ENCODE assay signal across 29 mouse cellular contexts in the genomic region with DNA sequence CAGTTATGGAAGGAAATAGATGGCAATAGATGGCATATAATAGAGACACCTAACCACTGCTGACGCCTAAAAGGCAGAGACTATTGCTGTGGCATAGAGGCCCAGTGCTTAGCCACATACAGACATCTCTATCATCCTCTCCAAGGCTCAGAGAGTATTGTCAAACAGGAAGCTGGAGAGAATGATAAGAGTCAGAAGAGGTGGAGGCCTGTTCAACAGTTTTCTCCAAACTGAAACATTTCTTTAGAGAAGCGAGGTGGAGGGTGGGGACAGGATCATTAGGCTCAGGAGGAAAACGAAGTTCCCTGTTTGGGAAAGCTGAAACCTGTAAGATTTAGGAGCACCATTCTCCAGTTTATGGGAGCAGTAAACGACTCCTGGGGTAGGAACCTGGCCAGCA. TPM values are rescaled to one million over a fixed set of nuclear protein-coding genes. Genes with fewer than 3 reads are reported as not detected.
DNase-seq lines count a peak whose midpoint lies in the region; ATAC-seq and TF ChIP-seq lines count a peak whose summit lies in the region.
"Had no signal": no experiment of that assay in that cellular context is flagged by ENCODE, and none has a peak within 500 bp of the region (broad histone marks: within the 10 kb centered on the region; RNA-seq: fewer than 3 reads in every experiment).

No protein-coding gene starts in this region.

- no peaks in the 10 kb centered on the region for H3K27me3 ChIP-seq in MEL (ENCODE audit: control insufficient read depth in 1 of 2, insufficient read depth in 2 of 2, low read length in 2 of 2)
- no peaks in the 10 kb centered on the region for H3K27me3 ChIP-seq in liver, embryonic 15.5 days
- H3K27me3 ChIP-seq in forebrain, embryonic 15.5 days: no peaks in the 10 kb centered on the region
- H3K27me3 ChIP-seq: limb, embryonic 13.5 days; midbrain, embryonic 12.5 days; neural tube, embryonic 13.5 days; Patski had no signal

- H3K36me3 ChIP-seq in MEL (ENCODE audit: control insufficient read depth in 1 of 2, insufficient read depth in 2 of 2, low read length in 2 of 2): peaks cover 0 to 31% of the 10 kb centered on the region in 2 experiments; a peak in 2 of 4 replicates
- peaks cover 2% of the 10 kb centered on the region; the same call in 1 of the 2 replicates for H3K36me3 ChIP-seq in liver, embryonic 15.5 days (replicated peaks)
- H3K36me3 ChIP-seq in forebrain, embryonic 15.5 days: peaks cover 14% of the 10 kb centered on the region; the same call in 1 of the 2 replicates

- DNase-seq in 416B (ENCODE audit: low read depth) (peak; percentile 66), MEL (ENCODE audit: low read depth, low spot score) (peak; percentile 89)
- no peak for DNase-seq in natural killer cell, adult 2 months (ENCODE audit: low spot score in 2 of 2)
- no peak for DNase-seq in spleen, postnatal 14 days (ENCODE audit: low spot score in 2 of 2)
- DNase-seq in urinary bladder, postnatal 10 days (ENCODE audit: low spot score): no peak
- DNase-seq: adrenal gland, postnatal 10 days; B cell, adult 2 months; cerebellum, adult 18-20 months; gastrocnemius, postnatal 25 days; heart, postnatal 4 days; kidney, adult 11 months; kidney, postnatal 14 days; lung, adult 2 months; lung, postnatal 10 days; right cerebral cortex, postnatal 4 days; thymus, postnatal 4 days had no signal

- peak overlapping the region; percentile 30 for H3K9ac ChIP-seq in MEL (ENCODE audit: control insufficient read depth, low read depth, low read length, poor library complexity, severe bottlenecking)
- H3K9ac ChIP-seq in liver, embryonic 15.5 days: no peak overlapping the region
- no peak overlapping the region for H3K9ac ChIP-seq in forebrain, embryonic 15.5 days (replicated peaks)
- H3K9ac ChIP-seq: hindbrain, embryonic 14.5 days; limb, embryonic 13.5 days; midbrain, embryonic 12.5 days; neural tube, embryonic 13.5 days had no signal

- H3K4me2 ChIP-seq in liver, embryonic 15.5 days: peak overlapping the region; percentile 37
- H3K4me2 ChIP-seq in forebrain, embryonic 15.5 days (replicated peaks): no peak overlapping the region
- H3K4me2 ChIP-seq: hindbrain, embryonic 14.5 days; limb, embryonic 13.5 days; midbrain, embryonic 12.5 days; neural tube, embryonic 13.5 days had no signal

- no peaks in the 10 kb centered on the region for H3K79me2 ChIP-seq in MEL (ENCODE audit: control insufficient read depth, insufficient read depth, low read length, poor library complexity)

- TF ChIP-seq RAD21 in MEL (IDR thresholded peaks at IDR 0.05; ENCODE audit: low read depth, low read length): no peak

- no peaks in the 10 kb centered on the region for H3K9me3 ChIP-seq in MEL (replicated peaks; ENCODE audit: insufficient read depth, low read length)
- H3K9me3 ChIP-seq in liver, embryonic 15.5 days (replicated peaks): no peaks in the 10 kb centered on the region
- H3K9me3 ChIP-seq in forebrain, embryonic 15.5 days: no peaks in the 10 kb centered on the region
- H3K9me3 ChIP-seq: forebrain, embryonic 10.5 days; heart, embryonic 10.5 days; limb, embryonic 13.5 days; midbrain, embryonic 12.5 days; neural tube, embryonic 13.5 days had no signal

- H3K27ac ChIP-seq in MEL (ENCODE audit: control insufficient read depth, low read depth, low read length): peak overlapping the region; percentile 83
- peak overlapping the region; percentile 48 for H3K27ac ChIP-seq in liver, embryonic 15.5 days (replicated peaks)
- no peak overlapping the region for H3K27ac ChIP-seq in forebrain, embryonic 15.5 days (replicated peaks)
- H3K27ac ChIP-seq: forebrain, embryonic 10.5 days; heart, embryonic 10.5 days; hindbrain, embryonic 14.5 days; limb, embryonic 13.5 days; macrophage; midbrain, embryonic 12.5 days; neural tube, embryonic 13.5 days had no signal

- TF ChIP-seq POLR2A in MEL (IDR thresholded peaks at IDR 0.05; ENCODE audit: control insufficient read depth in 1 of 2, insufficient read depth in 1 of 2, low read depth in 1 of 2, low read length in 2 of 2, poor library complexity in 1 of 2): peak in 1 of 2 experiments; percentile 57; a peak in 2 of 4 replicates

- peak overlapping the region; percentile 12; a peak in 2 of 4 replicates for H3K4me3 ChIP-seq in MEL (ENCODE audit: control insufficient read depth in 1 of 2, insufficient read depth in 1 of 2, low read depth in 2 of 2, low read length in 2 of 2)
- H3K4me3 ChIP-seq in liver, embryonic 15.5 days (replicated peaks): no peak overlapping the region
- H3K4me3 ChIP-seq in forebrain, embryonic 15.5 days: no peak overlapping the region
- H3K4me3 ChIP-seq: forebrain, embryonic 10.5 days; heart, embryonic 10.5 days; limb, embryonic 13.5 days; midbrain, embryonic 12.5 days; myocyte; neural tube, embryonic 13.5 days had no signal

- peak; percentile 55; the same call in 1 of the 2 replicates for ATAC-seq in erythroblast, adult 5-6 weeks (replicated peaks; ENCODE audit: low FRiP score, poor library complexity, severe bottlenecking)
- peak; percentile 87 for ATAC-seq in liver, embryonic 15.5 days (ENCODE audit: insufficient read depth)
- no peak for ATAC-seq in forebrain, embryonic 15.5 days (replicated peaks)
- ATAC-seq: Patski had no signal

- peaks cover 18 to 32% of the 10 kb centered on the region in 2 experiments for H3K4me1 ChIP-seq in MEL (ENCODE audit: control insufficient read depth in 1 of 2, insufficient read depth in 2 of 2, low read length in 2 of 2)
- peaks cover 37% of the 10 kb centered on the region for H3K4me1 ChIP-seq in liver, embryonic 15.5 days (replicated peaks)
- H3K4me1 ChIP-seq in forebrain, embryonic 15.5 days: peaks cover 11% of the 10 kb centered on the region
- H3K4me1 ChIP-seq: forebrain, embryonic 10.5 days; midbrain, embryonic 12.5 days had no signal

- TF ChIP-seq EP300 in MEL (IDR thresholded peaks at IDR 0.05; ENCODE audit: low read depth in 1 of 2, low read length in 2 of 2): peak; percentile 96 to 98

- WGBS in liver, embryonic 15.5 days (ENCODE audit: insufficient replicate concordance): 10% methylated on average over 4 of the region's 4 CpGs
- WGBS in forebrain, embryonic 15.5 days: 81% methylated on average over 4 of the region's 4 CpGs

- no peak for TF ChIP-seq CTCF in MEL (IDR thresholded peaks at IDR 0.05 in 2 of 3, conservative IDR thresholded peaks at IDR 0.05 in 1 of 3; ENCODE audit: control insufficient read depth in 1 of 3, insufficient read depth in 1 of 3, low read depth in 2 of 3, low read length in 3 of 3, poor library complexity in 1 of 3, severe bottlenecking in 1 of 3)

TF ChIP-seq in MEL, 35 proteins besides CTCF, POLR2A, EP300 and RAD21 (continues in another document):
- TF ChIP-seq MAX (IDR thresholded peaks at IDR 0.05; ENCODE audit: low read length) (no peak), GATA1 (IDR thresholded peaks at IDR 0.05; ENCODE audit: low read depth, low read length) (peak; percentile 96), MYB (IDR thresholded peaks at IDR 0.05; ENCODE audit: low read depth, low read length) (peak; percentile 92), ZC3H11A (IDR thresholded peaks at IDR 0.05; ENCODE audit: low read depth, low read length) (no peak), ETS1 (IDR thresholded peaks at IDR 0.05; ENCODE audit: low read depth, low read length) (peak; percentile 82), TBP (IDR thresholded peaks at IDR 0.05; ENCODE audit: low read depth, low read length) (peak; percentile 65; the same call in 1 of the 2 replicates), ELF1 (IDR thresholded peaks at IDR 0.05; ENCODE audit: low read depth, low read length) (peak; percentile 44; the same call in 1 of the 2 replicates), TAL1 (IDR thresholded peaks at IDR 0.05; ENCODE audit: low read length) (peak; percentile 88), RCOR1 (IDR thresholded peaks at IDR 0.05; ENCODE audit: low read depth, low read length) (peak; percentile 87), KAT2A (conservative IDR thresholded peaks at IDR 0.05; ENCODE audit: low read depth, low read length) (no peak), SIN3A (IDR thresholded peaks at IDR 0.05; ENCODE audit: low read length) (peak; percentile 86), GABPA (IDR thresholded peaks at IDR 0.05; ENCODE audit: low read depth, low read length) (no peak), HCFC1 (IDR thresholded peaks at IDR 0.05; ENCODE audit: low read depth, low read length) (peak; percentile 60), MAZ (IDR thresholded peaks at IDR 0.05; ENCODE audit: low read depth, low read length) (0 out of 2 replicates have a peak, but pooled peaks have one; percentile 51), CHD1 (IDR thresholded peaks at IDR 0.05; ENCODE audit: low read depth, low read length) (no peak), TCF12 (IDR thresholded peaks at IDR 0.05; ENCODE audit: low read depth, low read length) (peak; percentile 94)

RNA-seq across cellular contexts. Expression of gene Tmem246, which starts 16.4 kb away (rescaled TPM):
- 2.6 and 2.9 TPM in 2 replicates for total RNA-seq in MEL (2012; rRNA removed)
- 10 to 100 TPM in 1 of 2 experiments, not detected in 1; 11.1 TPM for polyA plus RNA-seq in MEL (2012; ENCODE audit: insufficient read depth in 1 of 2, insufficient read length in 2 of 2, low read depth in 1 of 2, low replicate concordance in 2 of 2, missing spikeins in 1 of 2)
- 1.0 TPM in 1 of 2 replicates, not detected in the other for total RNA-seq in erythroblast, adult 5-6 weeks (2015; ENCODE audit: low replicate concordance)
- 0.43 TPM in 1 of 2 replicates, not detected in the other for total RNA-seq in erythroblast, adult 5-6 weeks (2017; ENCODE audit: low replicate concordance)
- polyA plus RNA-seq in liver, embryonic 15.5 days (2015; fragmentation: Nextera tagmentation; extraction: Ambion mirVana): 6.7 and 7.2 TPM in 2 replicates
- polyA plus RNA-seq in forebrain, embryonic 15.5 days (2015; fragmentation: Nextera tagmentation; extraction: Ambion mirVana): 49.9 and 55.8 TPM in 2 replicates
- polyA plus RNA-seq: macrophage, Patski had no signal

RNA-seq across cellular contexts. Expression of gene Aldob, which starts 31.9 kb away (rescaled TPM):
- total RNA-seq in MEL (2012; rRNA removed): not detected in 2 replicates
- polyA plus RNA-seq in MEL (2012; ENCODE audit: insufficient read depth in 1 of 2, insufficient read length in 2 of 2, low read depth in 1 of 2, low replicate concordance in 2 of 2, missing spikeins in 1 of 2): not detected
- not detected in 2 replicates for total RNA-seq in erythroblast, adult 5-6 weeks (2015; ENCODE audit: low replicate concordance)
- not detected in 2 replicates for total RNA-seq in erythroblast, adult 5-6 weeks (2017; ENCODE audit: low replicate concordance)
- polyA plus RNA-seq in liver, embryonic 15.5 days (2015; fragmentation: Nextera tagmentation; extraction: Ambion mirVana): 338 and 390 TPM in 2 replicates
- 0.18 TPM in 2 replicates for polyA plus RNA-seq in forebrain, embryonic 15.5 days (2015; fragmentation: Nextera tagmentation; extraction: Ambion mirVana)
- total RNA-seq: gastrocnemius, postnatal 25 days had no signal
- polyA plus RNA-seq: embryonic facial prominence, embryonic 11.5 days; forebrain, embryonic 10.5 days; macrophage; midbrain, embryonic 12.5 days; myocyte; Patski had no signal

RNA-seq across cellular contexts. Expression of gene Rnf20, which starts 50.5 kb away (rescaled TPM):
- total RNA-seq in MEL (2012; rRNA removed): 37.7 and 40.8 TPM in 2 replicates
- polyA plus RNA-seq in MEL (2012; ENCODE audit: insufficient read depth in 1 of 2, insufficient read length in 2 of 2, low read depth in 1 of 2, low replicate concordance in 2 of 2, missing spikeins in 1 of 2): 10 to 100 TPM; 43.1 to 58.1 TPM
- 34.1 and 45.2 TPM in 2 replicates for total RNA-seq in erythroblast, adult 5-6 weeks (2015; ENCODE audit: low replicate concordance)
- total RNA-seq in erythroblast, adult 5-6 weeks (2017; ENCODE audit: low replicate concordance): 119 and 155 TPM in 2 replicates
- 14.1 and 14.2 TPM in 2 replicates for polyA plus RNA-seq in liver, embryonic 15.5 days (2015; fragmentation: Nextera tagmentation; extraction: Ambion mirVana)
- polyA plus RNA-seq in forebrain, embryonic 15.5 days (2015; fragmentation: Nextera tagmentation; extraction: Ambion mirVana): 57.2 and 60.1 TPM in 2 replicates

Comparison
In these comparisons a context has a peak if more than half of its experiments do, and no peak if none do; other contexts are left out.
1. DNase-seq: peak in 416B (single experiment) and MEL (single experiment); none in natural killer cell, adult 2 months (0 of 2), spleen, postnatal 14 days (0 of 2) and urinary bladder, postnatal 10 days (single experiment).
2. H3K4me3 ChIP-seq: peak in MEL (2 of 2); none in liver, embryonic 15.5 days (single experiment) and forebrain, embryonic 15.5 days (single experiment).
3. RNA of gene Aldob, which starts 31.9 kb away (polyA plus RNA-seq): 338 to 390 TPM in liver, embryonic 15.5 days; 0.18 TPM in forebrain, embryonic 15.5 days and not detected in MEL; every median in the first group is over 100 times any median in the second.